Mouse (Mus musculus) lung, adult 18-20 months (tissue): ENCODE measurements around the gene Mylk3.

ENCODE experiments used
- DNase-seq, 2 experiments: peaks; one replicate each; pipeline ENCODE4 v3.0.0; 2022; ENCODE audit warnings: mixed read lengths in 2 of 2

The Mylk3 gene

GRCm38 (mm10) chr8:85380824-85381209 is 5.3 kb downstream of the Mylk3 start:
- DNase-seq: peak; percentile 72 to 81

- DNase-seq: no peak
Measured at GRCm38 (mm10) chr8:85380123-85380823, 5.9 kb downstream of the Mylk3 start.

GRCm38 (mm10) chr8:85379142-85379781 is 6.9 kb downstream of the Mylk3 start:
- peak; percentile 76 to 90 for DNase-seq

GRCm38 (mm10) chr8:85376516-85376915 is 9.6 kb downstream of the Mylk3 start:
- no peak for DNase-seq

GRCm38 (mm10) chr8:85374286-85374685 is 11.9 kb downstream of the Mylk3 start:
- DNase-seq: no peak

- no peak for DNase-seq
Measured at GRCm38 (mm10) chr8:85373435-85374039, 12.6 kb downstream of the Mylk3 start.

GRCm38 (mm10) chr8:85372465-85372839 is 13.7 kb downstream of the Mylk3 start:
- no peak for DNase-seq

GRCm38 (mm10) chr8:85371736-85372464 is 14.2 kb downstream of the Mylk3 start:
- DNase-seq: no peak

- DNase-seq: no peak
Measured at GRCm38 (mm10) chr8:85365176-85365575, 21.0 kb downstream of the Mylk3 start.

- peak in 1 of 2 experiments; percentile 7 for DNase-seq
Measured at GRCm38 (mm10) chr8:85364628-85365027, 21.5 kb downstream of the Mylk3 start.

- no peak for DNase-seq
Measured at GRCm38 (mm10) chr8:85363406-85363805, 22.7 kb downstream of the Mylk3 start.

GRCm38 (mm10) chr8:85362211-85362610 is 23.9 kb downstream of the Mylk3 start:
- no peak for DNase-seq

- no peak for DNase-seq
Measured at GRCm38 (mm10) chr8:85353287-85353686, 32.9 kb downstream of the Mylk3 start.

GRCm38 (mm10) chr8:85339871-85340573 is 46.1 kb downstream of the Mylk3 start:
- DNase-seq: no peak

- DNase-seq: peak in 1 of 2 experiments; percentile 31
Measured at GRCm38 (mm10) chr8:85337681-85338080, 48.5 kb downstream of the Mylk3 start.

GRCm38 (mm10) chr8:85336211-85336933 is 49.8 kb downstream of the Mylk3 start:
- peak in 1 of 2 experiments; percentile 10 for DNase-seq

- no peak for DNase-seq
Measured at GRCm38 (mm10) chr8:85335105-85335504, 51.0 kb downstream of the Mylk3 start.

- peak in 1 of 2 experiments; percentile 17 for DNase-seq
Measured at GRCm38 (mm10) chr8:85329506-85329905, 56.6 kb downstream of the Mylk3 start.

- no peak for DNase-seq
Measured at GRCm38 (mm10) chr8:85327036-85327435, 59.1 kb downstream of the Mylk3 start.

- no peak for DNase-seq
Measured at GRCm38 (mm10) chr8:85323084-85323483, 63.1 kb downstream of the Mylk3 start.

- DNase-seq: peak in 1 of 2 experiments; percentile 4
Measured at GRCm38 (mm10) chr8:85321981-85322380, 64.2 kb downstream of the Mylk3 start.

- DNase-seq: no peak
Measured at GRCm38 (mm10) chr8:85318534-85318933, 67.6 kb downstream of the Mylk3 start.
